Mouse (Mus musculus) neural tube, embryonic 15.5 days (tissue): ENCODE data around the gene Olfr829. TPM values are rescaled to one million over a fixed set of nuclear protein-coding genes. Genes with fewer than 3 reads are reported as not detected.
"Not testable (repeated sequence)": the region's sequence is repeated elsewhere in the genome, so short reads cannot be mapped to it uniquely, and the experiment has no call there.

Experiments
- ATAC-seq: fragments of 200-750 bp; cut with Nextera tagmentation; 2 replicates; pipeline ENCODE4 v1.8.0; 2017; ENCODE audit warnings: mild to moderate bottlenecking, moderate TSS enrichment, moderate library complexity; ENCODE audit not compliant: low FRiP score
- H3K27ac ChIP-seq: fragments of 300-500 bp; sonication (generic); replicated peaks from 2 replicates; pipeline ENCODE4 v1.5.1; 2015; ENCODE audit warnings: mild to moderate bottlenecking, inconsistent platforms
- H3K27me3 ChIP-seq: fragments of 300-500 bp; sonication (generic); replicated peaks from 2 replicates; pipeline ENCODE4 v1.6.1; 2015; ENCODE audit warnings: inconsistent platforms
- H3K36me3 ChIP-seq: fragments of 300-500 bp; sonication (generic); 2 replicates; pipeline ENCODE4 v1.6.1; 2015; ENCODE audit warnings: inconsistent platforms
- H3K4me1 ChIP-seq: fragments of 300-500 bp; sonication (generic); 2 replicates; pipeline ENCODE4 v1.6.1; 2015; ENCODE audit warnings: inconsistent platforms
- H3K4me2 ChIP-seq: fragments of 300-500 bp; sonication (generic); 2 replicates; pipeline ENCODE4 v1.6.1; 2015; ENCODE audit warnings: inconsistent platforms, mild to moderate bottlenecking, moderate library complexity
- H3K4me3 ChIP-seq: fragments of 300-500 bp; sonication (generic); replicated peaks from 2 replicates; pipeline ENCODE4 v1.5.1; 2015; ENCODE audit warnings: mild to moderate bottlenecking, inconsistent platforms
- H3K9ac ChIP-seq: fragments of 300-500 bp; sonication (generic); replicated peaks from 2 replicates; pipeline ENCODE4 v1.6.1; 2015; ENCODE audit warnings: mild to moderate bottlenecking, inconsistent platforms
- H3K9me3 ChIP-seq: fragments of 300-500 bp; sonication (generic); replicated peaks from 2 replicates; pipeline ENCODE4 v1.6.1; 2016; ENCODE audit warnings: inconsistent platforms
- WGBS: fragments of 180-500 bp; shearing (Covaris S2); methylation state at CpG from one replicate; pipeline ENCODE4 v1.1.7; 2015; ENCODE audit warnings: mixed read lengths; 5-methylcytosine and 5-hydroxymethylcytosine counted together
- polyA plus RNA-seq: library from polyadenylated mRNA; unstranded; fragments of >200 nt; fragmentation: Nextera tagmentation; extraction: Ambion mirVana; gene quantifications from 2 replicates; pipeline ENCODE4 v1.2.1, GENCODE M21; 2015

The Olfr829 gene
- not detected in 2 replicates for polyA plus RNA-seq

DNA sequence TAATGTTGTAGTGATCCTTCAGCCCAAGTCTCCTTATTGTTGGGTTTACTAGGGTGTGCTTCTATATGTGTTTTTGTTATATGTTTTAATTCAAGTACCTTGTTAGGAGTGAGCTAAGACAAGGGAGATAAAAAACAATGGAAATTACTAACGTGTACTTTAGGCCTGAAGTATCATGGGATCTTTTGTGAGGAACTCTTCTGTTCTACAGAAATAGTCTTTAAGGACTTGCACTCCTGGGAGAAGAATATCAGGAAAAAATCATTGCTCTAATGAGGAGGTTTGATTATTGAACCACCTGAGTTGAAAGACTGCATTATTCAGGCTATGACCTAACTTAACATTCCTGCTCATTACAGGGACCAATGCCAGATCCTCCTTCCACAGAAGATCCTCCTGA lies at the start of gene Olfr829:
Olfr829 (plus strand) TSS at position 301 of the 400 bp plus-strand sequence.
- Histone ChIP-seq H3K4me2 (no peak within 1 kb of the TSS), H3K36me3 (no peaks in the 10 kb centered on the region), H3K4me1 (no peaks in the 10 kb centered on the region), H3K27ac (no peak within 1 kb of the TSS), H3K27me3 (no peaks in the 10 kb centered on the region), H3K9me3 (0 out of 2 replicates have a peak, but pooled peaks cover 3% of the 10 kb centered on the region), H3K9ac (no peak within 1 kb of the TSS), H3K4me3 (no peak within 1 kb of the TSS)
- 82% methylated on average over 1 of the region's 1 CpGs for WGBS
- ATAC-seq, result no peak

DNA sequence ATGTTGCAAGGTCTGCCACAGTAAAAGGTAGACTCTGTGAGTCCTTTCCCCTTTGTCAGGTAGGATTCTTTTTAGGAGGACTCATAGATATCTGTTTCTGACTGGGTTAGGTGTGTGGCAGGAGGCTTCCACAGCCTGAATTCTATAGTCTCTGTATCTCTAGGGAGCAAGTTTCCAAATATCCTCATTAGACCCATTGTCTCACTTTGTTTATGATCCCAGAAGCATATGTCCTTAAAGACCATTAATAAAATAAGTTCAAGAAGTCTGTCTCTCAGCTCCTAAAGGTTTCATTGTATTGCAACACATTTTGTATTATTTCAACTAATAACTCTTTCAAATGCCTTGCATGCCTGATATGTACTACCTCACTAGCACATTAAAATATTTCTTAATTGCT lies 35.3 kb upstream of the Olfr829 start, which contains the start of gene Olfr828:
Olfr828 (minus strand) TSS at position 101 of the 400 bp plus-strand sequence.
- no peak for ATAC-seq
- Histone ChIP-seq H3K9me3 (no peaks in the 10 kb centered on the region), H3K36me3 (no peaks in the 10 kb centered on the region), H3K27ac (no peak within 1 kb of the TSS), H3K4me3 (no peak within 1 kb of the TSS), H3K4me2 (no peak within 1 kb of the TSS), H3K9ac (no peak within 1 kb of the TSS), H3K4me1 (no peaks in the 10 kb centered on the region), H3K27me3 (no peaks in the 10 kb centered on the region)

DNA sequence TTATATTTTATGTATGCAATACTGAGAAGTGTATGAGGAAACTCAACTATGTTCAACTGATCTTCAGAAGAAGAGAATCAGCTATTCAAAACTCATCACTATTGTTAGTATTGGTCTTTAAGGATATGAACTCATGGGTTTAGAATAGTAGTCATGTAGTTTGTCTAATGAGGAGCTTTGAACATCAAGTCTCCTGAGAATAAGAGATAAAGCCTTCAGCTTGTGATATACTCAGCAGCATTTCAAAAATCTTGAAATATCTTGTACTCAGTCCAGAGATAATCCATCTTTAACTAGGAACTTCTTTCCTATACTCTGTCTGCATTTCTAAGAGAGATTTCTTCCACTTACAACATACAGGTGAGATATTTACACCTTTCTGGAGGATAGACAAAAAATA lies 19.7 kb downstream of the Olfr829 start, which contains the start of gene Olfr830:
Olfr830 (plus strand) TSS at position 301 of the 400 bp plus-strand sequence.
- H3K27ac ChIP-seq, result no peak within 1 kb of the TSS
- no peaks in the 10 kb centered on the region for H3K9me3 ChIP-seq
- no peak within 1 kb of the TSS for H3K4me2 ChIP-seq
- H3K4me3 ChIP-seq, result no peak within 1 kb of the TSS
- no peaks in the 10 kb centered on the region for H3K27me3 ChIP-seq
- no peak for ATAC-seq
- no peaks in the 10 kb centered on the region for H3K36me3 ChIP-seq
- no peaks in the 10 kb centered on the region for H3K4me1 ChIP-seq
- no peak within 1 kb of the TSS for H3K9ac ChIP-seq

DNA sequence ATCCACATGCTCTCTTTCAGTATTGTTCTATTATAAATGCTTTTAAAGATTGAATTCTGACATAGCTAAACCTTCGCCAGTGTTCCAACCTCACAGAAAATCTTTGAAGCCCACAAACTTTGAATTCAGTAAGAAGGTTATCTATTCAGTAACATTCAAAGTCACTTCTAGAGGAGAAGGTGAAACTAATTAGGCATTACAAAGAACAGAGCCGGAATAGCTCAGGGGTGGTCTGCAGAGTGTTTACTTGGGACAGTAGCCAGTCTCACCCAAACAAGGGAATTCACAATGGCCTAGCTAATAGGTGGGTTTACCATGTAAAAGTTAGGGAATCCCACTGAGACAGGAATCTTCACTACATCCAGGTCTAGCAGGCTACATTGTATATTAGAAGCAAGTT lies 53.0 kb downstream of the Olfr829 start:
- H3K27ac ChIP-seq, H3K4me3 ChIP-seq, ATAC-seq, H3K9me3 ChIP-seq, H3K4me2 ChIP-seq, H3K36me3 ChIP-seq, H3K27me3 ChIP-seq, H3K9ac ChIP-seq, H3K4me1 ChIP-seq: not testable (repeated sequence)
- 74% methylated on average over 2 of the region's 2 CpGs for WGBS

Other genes starting within 250 kb of the Olfr829 start
- 0.09 and 0.32 TPM in 2 replicates for gene Muc16, start 180.4 kb upstream of the Olfr829 start, polyA plus RNA-seq
- not detected in 2 replicates for gene Olfr24, start 90.9 kb upstream of the Olfr829 start, polyA plus RNA-seq
- not detected in 2 replicates for gene Olfr828, start 35.4 kb upstream of the Olfr829 start, polyA plus RNA-seq
- not detected in 2 replicates for gene Olfr830, start 19.8 kb downstream of the Olfr829 start, polyA plus RNA-seq
- not detected in 2 replicates for gene Olfr832, start 82.2 kb downstream of the Olfr829 start, polyA plus RNA-seq
- not detected in 2 replicates for gene Olfr834, start 133.1 kb downstream of the Olfr829 start, polyA plus RNA-seq
- gene Olfr835, start 177.8 kb downstream of the Olfr829 start, polyA plus RNA-seq, result not detected in 2 replicates